Mouse (Mus musculus): ENCODE results near the gene Plscr3. TPM values are rescaled to one million over a fixed set of nuclear protein-coding genes. Genes with fewer than 3 reads are reported as not detected.

Plscr3 gene
- total and polyA plus RNA-seq, 2 experiments from 2014 or later = 30.6 to 38.2 TPM

DNA sequence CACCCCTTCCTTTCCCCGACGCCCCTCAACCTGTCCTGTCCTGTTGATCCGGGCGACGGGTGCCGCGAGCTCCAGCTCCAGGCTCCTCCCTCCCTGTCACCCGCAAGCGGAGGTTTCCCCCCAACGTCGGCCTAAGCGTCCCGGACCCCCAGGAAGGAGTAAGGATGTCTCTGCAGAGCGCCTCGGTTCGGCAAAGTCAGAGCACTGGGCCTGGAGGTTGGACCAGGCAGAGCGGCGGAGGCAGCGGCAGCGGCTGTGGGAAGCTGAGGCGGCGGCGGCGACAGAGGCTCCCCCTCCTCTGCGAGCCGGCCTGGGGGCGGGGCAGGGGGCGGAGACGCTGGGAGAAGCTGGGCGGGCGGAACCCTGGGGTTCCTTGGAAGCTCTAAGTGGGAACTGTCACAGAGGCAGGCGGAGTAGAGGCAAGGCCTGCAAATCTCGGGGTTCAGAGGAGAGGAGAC is 43.5 kb upstream of the Plscr3 start:
- 3% methylated on average over 31 of the region's 33 CpGs for WGBS
- peaks cover 22% of the 10 kb centered on the region for H3K27me3 ChIP-seq (ENCODE audit: insufficient read depth, low read length)
- H3K9me3 ChIP-seq (ENCODE audit: low read length) = no peaks in the 10 kb centered on the region
- H3K9ac ChIP-seq = peak overlapping the region; percentile 69
- peaks cover 4% of the 10 kb centered on the region; the same call in 1 of the 2 replicates for H3K36me3 ChIP-seq (ENCODE audit: insufficient read depth)
- peak; percentile 14 for ATAC-seq
- peak overlapping the region; percentile 78 for H3K27ac ChIP-seq (ENCODE audit: low read depth, low read length)
- H3K4me1 ChIP-seq (ENCODE audit: insufficient read depth) = peaks cover 21% of the 10 kb centered on the region; the same call in 1 of the 2 replicates
- H3K4me3 ChIP-seq (ENCODE audit: low read depth, low read length) = peak overlapping the region; percentile 48
- no peak for TF ChIP-seq CTCF (IDR thresholded peaks at IDR 0.05; ENCODE audit: low read depth)
- DNase-seq = peak; percentile 83
- peak overlapping the region; percentile 97 for H3K4me2 ChIP-seq (ENCODE audit: low read depth)

DNA sequence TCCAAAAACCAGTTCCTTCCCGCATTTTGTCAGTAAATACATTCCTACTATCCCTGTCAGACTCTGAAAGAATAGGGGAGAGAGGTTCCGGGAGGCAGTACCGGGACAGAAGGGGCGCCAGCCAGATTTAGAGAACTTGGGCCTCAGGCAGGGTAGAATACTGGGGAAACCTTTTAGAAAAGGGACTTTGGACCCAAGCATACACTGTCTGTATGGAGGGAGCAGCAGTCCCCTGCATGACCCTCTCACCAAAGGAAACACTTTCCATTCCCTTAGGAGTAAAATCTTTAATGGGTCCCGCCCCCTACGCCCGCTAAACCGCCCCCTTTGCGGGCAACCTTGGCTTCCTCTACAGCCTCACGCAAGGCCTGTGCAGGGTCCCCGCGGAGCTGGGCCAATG is 42.8 kb upstream of the Plscr3 start:
- Histone ChIP-seq H3K36me3 (ENCODE audit: insufficient read depth) (no peaks in the 10 kb centered on the region), H3K4me2 (ENCODE audit: low read depth) (peak overlapping the region; percentile 97), H3K4me3 (ENCODE audit: low read depth, low read length) (peak overlapping the region; percentile 48), H3K27me3 (ENCODE audit: insufficient read depth, low read length) (peaks cover 22% of the 10 kb centered on the region), H3K4me1 (ENCODE audit: insufficient read depth) (peaks cover 21% of the 10 kb centered on the region; the same call in 1 of the 2 replicates), H3K9ac (peak overlapping the region; percentile 55), H3K9me3 (ENCODE audit: low read length) (no peaks in the 10 kb centered on the region), H3K27ac (ENCODE audit: low read depth, low read length) (peak overlapping the region; percentile 78)
- ATAC-seq = no peak
- WGBS = 2% methylated on average over 12 of the region's 12 CpGs
- DNase-seq = no peak
- TF ChIP-seq CTCF (IDR thresholded peaks at IDR 0.05; ENCODE audit: low read depth) = no peak

DNA sequence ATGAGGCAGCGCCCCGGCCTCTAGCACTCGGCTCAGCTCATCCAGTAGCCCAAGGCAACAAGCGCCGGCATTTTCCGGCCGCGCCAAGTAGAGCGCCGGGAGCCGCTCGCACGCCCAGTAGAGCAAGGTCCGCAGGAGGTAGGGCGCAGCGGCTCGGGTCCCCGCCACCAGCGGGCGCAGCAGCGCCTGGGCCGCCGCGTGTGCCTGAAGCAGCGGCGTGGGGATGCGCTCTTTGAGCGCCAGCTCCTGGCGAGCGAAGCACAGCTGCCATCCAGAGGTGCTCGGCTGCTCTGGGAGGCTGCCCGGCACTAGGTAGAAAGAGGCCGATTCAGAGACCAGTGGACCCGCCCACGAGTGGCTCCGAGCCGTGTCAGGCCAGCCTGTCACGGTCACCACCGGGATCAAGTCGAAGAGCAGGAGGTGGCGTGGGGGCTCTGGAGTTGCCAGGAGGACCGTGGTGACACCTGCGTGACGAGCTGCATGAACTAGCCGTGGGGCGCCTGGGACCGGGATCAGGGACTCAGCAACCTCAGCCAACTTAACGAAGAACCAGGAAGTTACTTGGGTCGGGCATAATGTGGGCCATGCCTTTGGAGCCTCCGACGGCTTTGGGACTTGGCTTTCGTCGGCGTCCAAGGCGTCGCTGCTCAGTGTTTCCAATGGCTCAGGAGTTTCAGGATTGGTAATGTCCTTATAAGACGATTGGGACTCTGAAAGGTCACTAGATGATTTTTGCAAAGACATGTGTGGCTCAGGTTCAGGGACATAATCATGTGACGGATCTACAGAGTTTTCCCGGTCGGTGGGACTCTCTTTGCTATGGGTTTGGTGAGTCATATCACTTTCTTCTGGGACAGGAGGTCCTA is 42.2 kb upstream of the Plscr3 start:
- Histone ChIP-seq H3K4me2 (ENCODE audit: low read depth) (peak overlapping the region; percentile 97), H3K4me3 (ENCODE audit: low read depth, low read length) (peak overlapping the region; percentile 48), H3K27ac (ENCODE audit: low read depth, low read length) (0 out of 2 replicates have a peak overlapping the region, but pooled peaks have one; percentile 21), H3K27me3 (ENCODE audit: insufficient read depth, low read length) (peaks cover 22% of the 10 kb centered on the region), H3K9me3 (ENCODE audit: low read length) (no peaks in the 10 kb centered on the region), H3K4me1 (ENCODE audit: insufficient read depth) (peaks cover 21% of the 10 kb centered on the region; the same call in 1 of the 2 replicates), H3K9ac (peak overlapping the region; percentile 55), H3K36me3 (ENCODE audit: insufficient read depth) (no peaks in the 10 kb centered on the region)
- ATAC-seq = peak; percentile 30
- WGBS = 3% methylated on average over 60 of the region's 60 CpGs
- DNase-seq = peak; percentile 73
- TF ChIP-seq CTCF (IDR thresholded peaks at IDR 0.05; ENCODE audit: low read depth) = peak; percentile 79

DNA sequence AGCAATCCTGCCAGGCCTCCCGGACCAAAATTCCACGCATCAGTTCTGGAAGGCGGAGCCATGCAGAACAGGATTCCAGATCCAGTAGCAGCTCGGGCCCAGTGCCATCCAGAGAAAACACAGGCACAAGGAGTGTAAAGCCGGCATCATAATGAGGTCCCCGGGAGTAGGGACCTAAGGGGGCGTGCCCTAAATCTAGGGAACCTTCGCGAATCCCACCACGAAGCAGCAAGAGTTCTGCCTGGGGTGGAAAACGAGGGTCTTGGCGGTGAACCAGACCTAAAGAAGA is 41.6 kb upstream of the Plscr3 start:
- DNase-seq = no peak

DNA sequence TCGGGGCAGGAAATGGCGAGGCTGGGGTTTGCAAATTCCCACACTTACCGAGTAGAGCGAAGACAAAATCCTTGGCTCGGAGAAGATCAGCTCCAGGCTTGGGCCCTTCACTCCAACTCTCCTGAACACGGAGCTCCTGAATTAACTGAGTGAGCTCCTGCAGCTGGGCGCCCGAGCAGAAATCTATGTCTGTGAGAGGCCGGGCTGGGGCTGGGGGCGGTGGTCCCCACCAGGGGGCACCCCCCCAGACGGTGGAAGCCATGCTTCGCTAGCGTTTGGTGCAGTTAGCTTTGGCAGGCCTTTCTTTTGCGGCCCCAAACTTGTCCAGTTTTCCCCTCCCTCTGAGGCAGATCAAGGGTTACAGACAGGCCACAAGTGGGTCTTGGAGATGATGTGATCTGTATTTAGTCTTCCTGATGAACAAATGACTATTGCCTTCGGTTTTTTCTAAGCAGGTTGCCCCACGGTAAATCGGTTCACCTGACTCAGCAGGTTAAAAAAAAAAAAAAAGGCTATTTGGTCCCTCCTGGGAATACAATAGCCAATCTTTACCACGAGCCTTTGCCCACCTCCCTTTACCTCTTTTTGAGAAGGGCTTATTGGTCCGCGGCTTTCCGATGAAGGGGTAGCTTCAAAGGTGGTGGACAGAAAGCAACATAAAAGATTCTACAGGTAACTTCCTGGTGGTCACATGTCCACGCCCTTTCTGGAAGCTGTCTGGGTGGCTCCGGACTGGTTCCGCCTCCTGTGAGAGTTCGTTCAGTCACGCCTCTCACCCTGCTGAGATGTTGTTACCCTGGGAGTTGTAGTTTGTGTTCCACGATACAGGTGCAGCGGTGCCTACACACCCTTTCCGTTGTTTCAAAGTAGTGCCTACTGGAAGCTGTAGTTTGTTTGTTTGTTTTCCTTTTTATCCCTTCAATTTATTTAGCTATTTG is 40.9 kb upstream of the Plscr3 start, which contains the start of gene Tmem102:
TSS of gene Tmem102 (minus strand) at position 653 of the 938 bp plus-strand sequence.
- H3K27ac ChIP-seq (ENCODE audit: low read depth, low read length) = no peak within 1 kb of the TSS
- peaks cover 22% of the 10 kb centered on the region for H3K27me3 ChIP-seq (ENCODE audit: insufficient read depth, low read length)
- DNase-seq = no peak
- no peaks in the 10 kb centered on the region for H3K9me3 ChIP-seq (ENCODE audit: low read length)
- H3K36me3 ChIP-seq (ENCODE audit: insufficient read depth) = no peaks in the 10 kb centered on the region
- WGBS = 10% methylated on average over 29 of the region's 29 CpGs
- peak within 1 kb of the TSS; percentile 48; the same call in 1 of the 2 replicates for H3K4me3 ChIP-seq (ENCODE audit: low read depth, low read length)
- H3K4me2 ChIP-seq (ENCODE audit: low read depth) = peak within 1 kb of the TSS; percentile 97; the same call in 1 of the 2 replicates
- no peak within 1 kb of the TSS for H3K9ac ChIP-seq
- no peak for TF ChIP-seq CTCF (IDR thresholded peaks at IDR 0.05; ENCODE audit: low read depth)
- H3K4me1 ChIP-seq (ENCODE audit: insufficient read depth) = peaks cover 18% of the 10 kb centered on the region; the same call in 1 of the 2 replicates
- no peak for ATAC-seq

More for the DNA sequence above, 41.6 kb upstream of the Plscr3 start:
- no peaks in the 10 kb centered on the region for H3K36me3 ChIP-seq (ENCODE audit: insufficient read depth)
- peak overlapping the region; percentile 48; the same call in 1 of the 2 replicates for H3K4me3 ChIP-seq (ENCODE audit: low read depth, low read length)
- no peak overlapping the region for H3K9ac ChIP-seq
- no peak overlapping the region for H3K4me2 ChIP-seq (ENCODE audit: low read depth)
- no peak overlapping the region for H3K27ac ChIP-seq (ENCODE audit: low read depth, low read length)
- peaks cover 22% of the 10 kb centered on the region for H3K27me3 ChIP-seq (ENCODE audit: insufficient read depth, low read length)
- TF ChIP-seq CTCF (IDR thresholded peaks at IDR 0.05; ENCODE audit: low read depth) = no peak
- no peaks in the 10 kb centered on the region for H3K9me3 ChIP-seq (ENCODE audit: low read length)
- no peak for ATAC-seq
- peaks cover 18% of the 10 kb centered on the region; the same call in 1 of the 2 replicates for H3K4me1 ChIP-seq (ENCODE audit: insufficient read depth)
- 5% methylated on average over 12 of the region's 12 CpGs for WGBS

DNA sequence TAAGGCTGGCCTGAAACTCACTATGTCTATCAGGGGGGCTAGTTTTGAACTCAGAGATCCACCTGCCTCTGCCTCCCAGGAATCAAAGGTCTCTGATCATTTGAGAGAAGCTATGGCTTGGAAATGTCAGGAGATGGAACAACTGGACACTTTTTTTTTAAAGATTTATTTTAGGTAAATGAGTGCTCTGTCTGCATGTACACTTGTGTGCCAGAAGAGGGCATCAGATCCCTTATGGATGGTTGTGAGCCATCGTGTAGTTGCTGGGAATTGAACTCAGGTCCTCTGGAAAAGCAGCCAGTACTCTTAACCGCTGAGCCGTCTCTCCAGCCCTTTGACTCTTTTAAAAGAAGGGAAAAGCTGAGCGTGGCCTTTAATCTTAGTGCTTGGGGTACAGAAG is 39.8 kb upstream of the Plscr3 start:
- no peak overlapping the region for H3K27ac ChIP-seq (ENCODE audit: low read depth, low read length)
- H3K36me3 ChIP-seq (ENCODE audit: insufficient read depth) = no peaks in the 10 kb centered on the region
- no peak for ATAC-seq
- peaks cover 22% of the 10 kb centered on the region for H3K27me3 ChIP-seq (ENCODE audit: insufficient read depth, low read length)
- DNase-seq = no peak
- H3K4me1 ChIP-seq (ENCODE audit: insufficient read depth) = peaks cover 18% of the 10 kb centered on the region; the same call in 1 of the 2 replicates
- no peak overlapping the region for H3K9ac ChIP-seq
- no peak overlapping the region for H3K4me2 ChIP-seq (ENCODE audit: low read depth)
- 86% methylated on average over 4 of the region's 4 CpGs for WGBS
- no peaks in the 10 kb centered on the region for H3K9me3 ChIP-seq (ENCODE audit: low read length)
- no peak overlapping the region for H3K4me3 ChIP-seq (ENCODE audit: low read depth, low read length)
- TF ChIP-seq CTCF (IDR thresholded peaks at IDR 0.05; ENCODE audit: low read depth) = 0 out of 2 replicates have a peak, but pooled peaks have one; percentile 17
